Mouse (Mus musculus) monocyte, adult 2 months (primary cell): Measurements from ENCODE around the gene Prss53.
"Not testable (repeated sequence)": the region's sequence is repeated elsewhere in the genome, so short reads cannot be mapped to it uniquely, and the experiment has no call there.

ENCODE experiments used
- DNase-seq, 2 experiments: peaks; one replicate each; pipeline ENCODE4 v3.0.0; 2022; ENCODE audit warnings: low spot score in 2 of 2, low read depth in 1 of 2

Prss53 gene

DNA sequence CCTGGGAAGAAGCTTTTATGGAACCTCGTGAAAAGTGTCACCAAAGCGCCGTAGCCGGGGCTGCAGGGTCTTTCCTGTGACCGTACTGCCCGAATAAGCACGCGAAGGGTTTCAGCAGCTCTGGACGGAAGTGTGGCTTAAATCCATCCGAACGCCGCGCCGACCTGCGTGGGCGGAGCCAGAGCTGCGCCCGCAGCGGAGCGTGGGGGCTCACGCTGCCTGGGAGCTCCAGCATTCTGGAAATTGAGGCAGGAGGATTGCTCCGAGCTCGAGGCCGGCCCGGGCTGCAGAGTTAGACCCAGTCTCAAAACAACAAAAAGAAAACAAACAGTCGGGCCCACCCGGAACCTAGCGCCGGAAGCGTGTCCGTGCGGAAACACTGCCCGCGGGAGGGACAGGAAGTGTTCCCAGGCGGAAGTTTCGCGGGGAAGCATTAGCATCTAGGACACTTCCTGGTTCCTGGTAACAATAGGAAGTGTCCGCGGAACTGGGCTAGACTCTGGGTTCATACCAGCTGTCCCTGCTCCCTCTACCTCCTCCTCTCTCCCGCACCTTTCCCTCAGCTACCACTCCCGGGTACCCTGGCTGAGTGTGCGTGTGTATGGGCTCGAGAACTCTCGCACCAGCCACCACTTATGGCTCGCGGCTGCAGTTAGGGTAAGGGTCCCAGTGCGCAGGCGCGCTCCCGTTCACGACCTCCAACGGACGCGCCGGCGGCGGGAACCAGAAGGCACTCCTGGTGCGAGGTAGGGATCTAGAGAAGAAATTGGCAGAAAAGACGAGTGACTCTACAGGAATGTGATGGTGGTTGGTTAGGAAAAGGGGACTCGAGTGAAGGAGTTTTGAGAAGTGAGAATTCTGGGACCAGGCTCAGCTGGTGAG lies 14.1 kb downstream of the Prss53 start, which contains the start of gene Zfp668:
Gene Zfp668, minus strand, starts transcription at position 362 of the 882 bp plus-strand sequence.
- DNase-seq: peak; percentile 68 to 82

GRCm38 (mm10) chr7:127876041-127876466 lies 14.7 kb downstream of the Prss53 start, which contains the start of gene Zfp646:
Zfp646 (plus strand) TSS chr7:127876221.
- DNase-seq: peak; percentile 56 to 58

DNA sequence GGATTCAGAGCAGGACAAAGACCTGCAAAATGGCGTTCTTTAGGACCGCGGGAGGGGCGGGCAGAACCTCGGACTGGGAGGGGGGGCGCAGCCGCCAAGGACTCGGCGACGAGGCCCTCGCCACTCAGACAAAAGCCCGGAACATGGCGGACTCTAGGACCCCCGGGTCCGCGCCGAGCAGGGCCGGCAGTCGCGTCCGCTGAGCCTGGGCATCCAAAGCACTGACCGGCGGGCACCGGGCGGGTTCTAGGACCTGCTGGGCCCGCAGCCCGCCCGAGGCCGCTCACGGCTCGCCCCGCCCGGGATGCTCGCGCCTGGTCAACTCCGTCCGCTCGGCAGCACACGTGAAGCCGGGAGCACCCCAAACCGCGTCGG lies 15.2 kb downstream of the Prss53 start:
- DNase-seq: peak; percentile 66 to 79

GRCm38 (mm10) chr7:127874812-127875626 lies 15.8 kb downstream of the Prss53 start:
- DNase-seq: no peak

DNA sequence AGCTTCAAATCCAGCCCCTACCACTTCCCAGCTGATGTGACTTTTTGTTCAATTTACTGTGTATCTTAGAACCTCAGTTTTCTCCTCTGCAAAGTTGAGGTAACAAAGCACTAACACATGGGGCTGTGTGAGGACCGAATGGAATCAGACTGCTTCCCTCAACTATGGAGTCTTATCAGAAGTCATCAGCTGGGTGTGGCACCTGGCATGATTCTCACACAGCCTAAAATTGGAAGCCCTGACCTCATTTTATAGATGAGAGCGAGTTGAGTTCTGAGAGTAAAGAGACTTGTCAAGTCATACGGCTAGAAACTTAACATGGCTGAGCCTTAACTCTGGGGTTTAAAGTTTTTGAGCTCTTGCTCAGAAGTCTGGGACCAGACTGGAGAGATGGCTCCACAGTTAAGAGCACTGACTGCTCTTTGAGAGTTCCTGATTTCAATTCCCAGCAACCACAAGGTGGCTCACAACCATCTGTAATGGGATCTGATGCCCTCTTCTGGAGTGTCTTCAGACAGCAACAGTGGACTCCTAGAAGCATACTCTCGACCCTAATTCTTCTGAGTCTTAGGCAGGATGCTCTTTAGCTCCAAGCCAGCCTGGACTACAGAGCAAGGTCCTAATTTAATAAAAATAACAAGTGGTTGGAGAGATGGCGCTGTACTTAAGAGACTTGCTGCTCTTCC lies 20.5 kb downstream of the Prss53 start:
- no peak for DNase-seq

- no peak for DNase-seq
These were observed 21.5 kb downstream of the Prss53 start for GRCm38 (mm10) chr7:127869149-127869810.

GRCm38 (mm10) chr7:127867641-127868040 lies 23.1 kb downstream of the Prss53 start:
- DNase-seq: no peak

DNA sequence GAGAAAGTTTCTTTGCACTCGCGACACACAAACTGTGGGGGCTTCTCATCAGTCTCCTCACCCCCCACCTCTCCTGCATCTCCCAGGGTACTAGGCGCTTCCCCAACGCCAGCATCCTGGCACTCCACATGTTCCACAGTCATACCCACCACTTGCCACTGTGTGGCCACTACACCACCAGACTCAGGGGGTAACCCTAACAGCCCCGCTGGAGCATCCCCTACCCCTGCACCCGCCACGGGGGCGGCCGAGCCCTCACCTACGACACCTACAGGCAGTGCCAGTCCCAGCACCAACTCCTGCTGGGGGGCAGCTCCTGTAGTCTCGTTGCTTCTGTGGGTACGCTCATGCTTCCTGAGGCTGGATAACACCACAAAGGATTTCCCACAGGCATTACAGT lies 24.3 kb downstream of the Prss53 start:
- no peak for DNase-seq

DNA sequence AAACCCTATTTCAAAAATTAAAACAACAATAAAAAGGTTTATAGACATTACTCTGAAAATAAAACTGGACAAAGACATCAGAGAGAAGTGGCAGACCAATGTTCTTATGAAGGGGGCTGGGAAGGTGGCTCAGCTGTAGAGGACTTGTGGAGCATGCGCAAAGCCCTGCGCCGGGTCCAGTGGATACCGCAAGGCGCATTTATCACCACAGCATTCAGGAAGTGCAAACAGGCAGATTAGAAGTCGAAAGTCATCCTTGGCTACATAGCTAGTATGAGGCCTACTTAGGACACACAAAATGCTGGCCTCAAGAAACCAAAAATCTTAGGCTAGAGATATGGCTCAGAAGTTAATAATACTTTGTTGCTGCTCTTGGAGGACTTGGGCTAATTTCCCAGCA lies 32.5 kb downstream of the Prss53 start:
- no peak for DNase-seq

- DNase-seq: no peak
These were observed 39.9 kb downstream of the Prss53 start for GRCm38 (mm10) chr7:127850906-127851305.

GRCm38 (mm10) chr7:127849973-127850875 lies 40.5 kb downstream of the Prss53 start:
- DNase-seq: peak in 1 of 2 experiments; percentile 23

DNA sequence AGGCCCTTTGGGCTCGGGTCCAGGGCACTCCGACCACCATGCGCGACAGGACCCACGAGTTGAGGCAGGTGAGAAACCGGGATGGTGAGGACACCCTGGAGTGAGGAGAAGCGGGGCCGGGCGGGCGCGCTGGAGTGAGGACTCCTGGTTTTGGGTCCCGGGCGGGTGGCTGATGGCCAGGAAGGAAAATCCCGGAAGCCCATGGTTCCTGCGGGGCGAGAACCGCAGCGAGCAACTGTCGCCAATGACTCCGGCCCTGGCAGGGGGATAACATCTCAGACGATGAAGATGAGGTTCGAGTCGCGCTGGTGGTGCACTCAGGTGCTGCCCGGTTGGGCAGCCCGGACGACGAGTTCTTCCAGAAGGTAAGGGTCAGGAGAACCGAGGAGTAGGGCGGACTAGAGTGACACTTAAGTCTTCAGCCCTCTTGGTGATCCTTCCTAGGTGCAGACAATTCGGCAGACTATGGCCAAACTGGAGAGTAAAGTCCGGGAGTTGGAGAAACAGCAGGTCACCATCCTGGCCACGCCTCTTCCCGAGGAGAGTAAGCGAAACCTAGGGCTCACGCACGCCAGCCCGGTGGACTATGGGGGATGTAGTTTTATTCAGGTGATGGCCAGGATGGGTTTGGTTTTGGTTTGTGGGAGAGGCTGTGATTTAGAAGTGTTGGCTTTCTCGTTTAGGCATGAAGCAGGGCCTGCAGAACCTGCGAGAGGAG lies 48.6 kb downstream of the Prss53 start:
- DNase-seq: peak; percentile 45 to 57

GRCm38 (mm10) chr7:127841340-127842000 lies 49.3 kb downstream of the Prss53 start:
- DNase-seq: peak; percentile 84

DNA sequence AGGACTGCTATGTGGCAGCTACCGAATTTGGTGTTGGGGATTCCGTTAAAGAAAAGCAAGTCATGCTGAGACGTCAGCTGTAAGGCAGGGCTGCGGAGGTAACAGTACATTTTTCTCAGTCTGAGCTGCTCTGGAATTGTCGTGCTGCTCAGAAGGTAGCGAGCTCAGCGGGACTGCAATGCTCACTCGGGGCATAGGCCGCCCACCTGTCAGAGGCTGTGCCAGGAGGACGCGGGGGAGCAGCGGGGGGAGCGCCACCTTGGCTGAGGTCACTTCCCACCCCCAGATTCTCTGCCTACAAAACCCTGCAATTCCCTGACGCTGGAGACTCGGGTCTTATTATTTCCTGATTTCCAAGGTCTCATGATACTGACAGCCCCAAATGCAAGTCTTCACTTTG lies 49.9 kb downstream of the Prss53 start:
- DNase-seq: peak in 1 of 2 experiments; percentile 17

DNA sequence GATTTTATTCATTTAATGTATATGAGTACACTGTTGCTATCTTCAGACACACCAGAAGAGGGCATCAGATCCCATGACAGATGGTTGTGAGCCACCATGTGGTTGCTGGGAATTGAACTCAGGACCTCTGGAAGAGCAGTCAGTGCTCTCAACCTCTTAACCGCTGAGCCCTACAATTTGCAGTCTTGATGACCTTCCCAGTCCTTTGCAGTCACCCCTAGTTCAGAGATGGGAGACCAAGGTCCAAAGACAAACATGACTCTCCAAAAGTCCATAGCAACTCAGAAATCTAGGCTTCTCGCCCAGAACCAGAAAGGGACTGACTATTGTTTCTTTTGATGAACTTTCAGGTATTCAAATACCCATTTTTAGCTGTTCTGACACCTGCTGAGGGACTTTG lies 50.7 kb downstream of the Prss53 start:
- not testable (repeated sequence) for DNase-seq

GRCm38 (mm10) chr7:127837878-127838277 lies 52.9 kb downstream of the Prss53 start:
- not testable (repeated sequence) for DNase-seq

DNA sequence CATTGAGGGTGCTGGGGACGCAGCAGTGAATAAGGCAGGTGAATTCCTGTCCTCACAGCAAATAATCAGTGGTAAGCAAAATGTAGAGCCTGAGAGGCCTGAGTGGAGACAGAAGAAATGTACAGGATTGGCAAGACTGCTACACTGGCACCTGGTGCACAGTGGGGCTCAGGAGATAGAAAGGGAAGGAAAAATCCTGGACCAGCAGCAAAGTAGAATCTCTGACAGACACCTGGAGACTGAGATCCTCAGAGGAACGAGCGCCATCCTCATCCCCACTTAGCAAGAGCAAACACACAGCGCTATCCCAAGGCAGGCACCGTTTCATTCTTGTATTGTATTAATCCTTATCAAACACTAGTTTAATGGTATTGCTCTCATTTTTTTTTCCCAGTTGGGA lies 53.3 kb downstream of the Prss53 start:
- no peak for DNase-seq
